Comparison of ENCODE assay signal across 8 mouse cellular contexts in the genomic region with DNA sequence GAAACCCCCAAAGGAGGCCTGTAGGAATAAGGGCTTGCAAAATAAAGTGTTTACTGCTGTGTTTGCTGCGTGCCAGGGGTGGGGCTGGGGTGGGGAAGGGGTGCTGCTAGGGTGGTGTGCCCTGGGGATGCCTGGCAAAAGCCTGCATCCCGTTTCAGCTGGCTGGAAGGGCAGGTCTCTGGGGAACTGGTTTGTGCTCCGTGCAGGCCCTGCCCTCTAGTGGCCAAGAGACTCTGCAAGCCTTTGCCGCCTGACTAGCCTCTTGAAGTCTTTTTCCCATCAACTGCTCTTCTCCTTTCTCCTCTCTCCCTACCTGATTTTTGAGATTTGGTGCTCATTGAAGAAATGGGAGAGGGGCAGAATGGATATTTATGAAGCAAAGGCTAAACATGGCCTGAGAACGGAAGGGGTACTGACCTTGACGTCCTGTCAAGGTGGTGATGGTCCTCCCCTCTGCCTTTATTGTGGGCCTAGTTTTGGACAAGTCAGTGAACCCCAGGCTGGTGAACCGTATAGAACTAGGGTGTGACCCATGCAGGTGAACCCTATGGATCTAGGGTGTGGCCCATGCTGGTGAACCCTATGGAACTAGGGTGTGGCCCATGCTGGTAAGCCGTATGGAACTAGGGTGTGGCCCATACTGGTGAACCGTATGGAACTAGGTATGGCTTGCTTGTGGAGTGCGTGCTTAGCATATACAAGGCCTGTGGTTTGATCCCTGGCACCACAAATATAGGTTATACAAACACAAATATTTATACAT. TPM values are rescaled to one million over a fixed set of nuclear protein-coding genes. Genes with fewer than 3 reads are reported as not detected.
DNase-seq lines count a peak whose midpoint lies in the region; ATAC-seq and TF ChIP-seq lines count a peak whose summit lies in the region.

No protein-coding gene starts in this region.

- no peak overlapping the region for H3K4me3 ChIP-seq in spleen, adult 2 months (ENCODE audit: extremely low read depth, insufficient read depth, insufficient read length)
- H3K4me3 ChIP-seq in forebrain, embryonic 12.5 days (replicated peaks) = no peak overlapping the region
- no peak overlapping the region for H3K4me3 ChIP-seq in hindbrain, embryonic 16.5 days (ENCODE audit: low read length)

- peak in 1 of 2 experiments; percentile 54 for DNase-seq in spleen, adult 2 months (ENCODE audit: low read depth in 1 of 2, low spot score in 2 of 2)
- DNase-seq in spleen, adult 12 weeks (ENCODE audit: low spot score) = no peak
- peak; percentile 32 for DNase-seq in brain, embryonic 18.5 days (ENCODE audit: low read depth, low spot score)
- peak; percentile 44 to 71 for DNase-seq in layer of hippocampus, postnatal 25 days (ENCODE audit: extremely low spot score in 1 of 2, low spot score in 1 of 2)
- DNase-seq in right cerebral cortex, postnatal 4 days = peak; percentile 72

- H3K27me3 ChIP-seq in spleen, adult 2 months (ENCODE audit: control insufficient read depth, insufficient read depth, low read length) = no peaks in the 10 kb centered on the region
- no peaks in the 10 kb centered on the region for H3K27me3 ChIP-seq in forebrain, embryonic 12.5 days
- no peaks in the 10 kb centered on the region for H3K27me3 ChIP-seq in hindbrain, embryonic 16.5 days (replicated peaks; ENCODE audit: control insufficient read depth, insufficient read depth, low read length)

- H3K4me1 ChIP-seq in spleen, adult 2 months (ENCODE audit: control insufficient read depth, insufficient read depth, insufficient read length) = no peaks in the 10 kb centered on the region
- H3K4me1 ChIP-seq in forebrain, embryonic 12.5 days = no peaks in the 10 kb centered on the region
- no peaks in the 10 kb centered on the region; the same call in 1 of the 2 replicates for H3K4me1 ChIP-seq in hindbrain, embryonic 16.5 days (ENCODE audit: control insufficient read depth, insufficient read depth, low read depth, low read length)

- no peaks in the 10 kb centered on the region for H3K9me3 ChIP-seq in forebrain, embryonic 12.5 days
- H3K9me3 ChIP-seq in hindbrain, embryonic 16.5 days (ENCODE audit: control insufficient read depth, low read length) = no peaks in the 10 kb centered on the region

- no peak overlapping the region for H3K9ac ChIP-seq in forebrain, embryonic 12.5 days
- no peak overlapping the region for H3K9ac ChIP-seq in hindbrain, embryonic 16.5 days (ENCODE audit: low read depth, low read length)

- no peak overlapping the region for H3K27ac ChIP-seq in spleen, adult 2 months (ENCODE audit: insufficient read depth, low read length)
- H3K27ac ChIP-seq in forebrain, embryonic 12.5 days = no peak overlapping the region
- no peak overlapping the region for H3K27ac ChIP-seq in hindbrain, embryonic 16.5 days (ENCODE audit: low read depth, low read length)

- no peak for TF ChIP-seq POLR2A in spleen, adult 2 months (IDR thresholded peaks at IDR 0.05; ENCODE audit: low read depth, low read length)

- WGBS in spleen, adult 2 months = 45% methylated on average over 10 of the region's 10 CpGs
- 44% methylated on average over 10 of the region's 10 CpGs for WGBS in forebrain, embryonic 12.5 days
- WGBS in hindbrain, embryonic 16.5 days = 43% methylated on average over 10 of the region's 10 CpGs

- H3K36me3 ChIP-seq in spleen, adult 2 months (ENCODE audit: control insufficient read depth, insufficient read depth, low read length) = no peaks in the 10 kb centered on the region
- no peaks in the 10 kb centered on the region for H3K36me3 ChIP-seq in forebrain, embryonic 12.5 days (replicated peaks)
- H3K36me3 ChIP-seq in hindbrain, embryonic 16.5 days (ENCODE audit: control insufficient read depth, insufficient read depth, low read length) = no peaks in the 10 kb centered on the region

- peak; percentile 92 for TF ChIP-seq CTCF in spleen, adult 2 months (IDR thresholded peaks at IDR 0.05; ENCODE audit: extremely low read depth, insufficient read depth, insufficient read length, insufficient replicate concordance)

- no peak overlapping the region for H3K4me2 ChIP-seq in forebrain, embryonic 12.5 days
- H3K4me2 ChIP-seq in hindbrain, embryonic 16.5 days (ENCODE audit: low read length) = no peak overlapping the region

- peak; percentile 28; the same call in 1 of the 2 replicates for ATAC-seq in forebrain, embryonic 12.5 days (ENCODE audit: low FRiP score)
- ATAC-seq in hindbrain, embryonic 16.5 days = 0 out of 2 replicates have a peak, but pooled peaks have one; percentile 38
- peak; percentile 86 for ATAC-seq in megakaryocyte progenitor cell, adult 5-6 weeks (replicated peaks; ENCODE audit: poor library complexity)

RNA-seq across cellular contexts. Expression of gene Acp6, which starts 26.7 kb away (rescaled TPM):
- 21.8 and 26.9 TPM in 2 replicates for polyA plus RNA-seq in spleen, adult 2 months (2012; rRNA removed)
- polyA plus RNA-seq in forebrain, embryonic 12.5 days (2016; fragmentation: Nextera tagmentation; extraction: Ambion mirVana) = 29.7 and 32.2 TPM in 2 replicates
- polyA plus RNA-seq in hindbrain, embryonic 16.5 days (2015; fragmentation: Nextera tagmentation; extraction: Ambion mirVana) = 22.1 and 24.2 TPM in 2 replicates
- total RNA-seq in layer of hippocampus, postnatal 25 days (2021) = 10 to 100 TPM; 25.5 to 35.1 TPM
- 33.7 and 39.8 TPM in 2 replicates for total RNA-seq in megakaryocyte progenitor cell, adult 5-6 weeks (2015)
- total RNA-seq in megakaryocyte progenitor cell, adult 5-6 weeks (2017) = 23.9 and 31.8 TPM in 2 replicates

Comparison
In these comparisons a context has a peak if more than half of its experiments do, and no peak if none do; other contexts are left out.
1. ATAC-seq: peak in every context shown above with its lines; median percentile 86 in megakaryocyte progenitor cell, adult 5-6 weeks; 38 in hindbrain, embryonic 16.5 days; 28 in forebrain, embryonic 12.5 days.